Mouse (Mus musculus): ENCODE measurements around the gene Kdsr. TPM values are rescaled to one million over a fixed set of nuclear protein-coding genes. Genes with fewer than 3 reads are reported as not detected.

Kdsr gene
- polyA plus RNA-seq (2015; fragmentation: Illumina TruSeq; extraction: RNeasy Lipid Tissue Mini Kit (QIAGEN cat#74804); ENCODE audit: low read depth, low replicate concordance), result 14.3 TPM

DNA sequence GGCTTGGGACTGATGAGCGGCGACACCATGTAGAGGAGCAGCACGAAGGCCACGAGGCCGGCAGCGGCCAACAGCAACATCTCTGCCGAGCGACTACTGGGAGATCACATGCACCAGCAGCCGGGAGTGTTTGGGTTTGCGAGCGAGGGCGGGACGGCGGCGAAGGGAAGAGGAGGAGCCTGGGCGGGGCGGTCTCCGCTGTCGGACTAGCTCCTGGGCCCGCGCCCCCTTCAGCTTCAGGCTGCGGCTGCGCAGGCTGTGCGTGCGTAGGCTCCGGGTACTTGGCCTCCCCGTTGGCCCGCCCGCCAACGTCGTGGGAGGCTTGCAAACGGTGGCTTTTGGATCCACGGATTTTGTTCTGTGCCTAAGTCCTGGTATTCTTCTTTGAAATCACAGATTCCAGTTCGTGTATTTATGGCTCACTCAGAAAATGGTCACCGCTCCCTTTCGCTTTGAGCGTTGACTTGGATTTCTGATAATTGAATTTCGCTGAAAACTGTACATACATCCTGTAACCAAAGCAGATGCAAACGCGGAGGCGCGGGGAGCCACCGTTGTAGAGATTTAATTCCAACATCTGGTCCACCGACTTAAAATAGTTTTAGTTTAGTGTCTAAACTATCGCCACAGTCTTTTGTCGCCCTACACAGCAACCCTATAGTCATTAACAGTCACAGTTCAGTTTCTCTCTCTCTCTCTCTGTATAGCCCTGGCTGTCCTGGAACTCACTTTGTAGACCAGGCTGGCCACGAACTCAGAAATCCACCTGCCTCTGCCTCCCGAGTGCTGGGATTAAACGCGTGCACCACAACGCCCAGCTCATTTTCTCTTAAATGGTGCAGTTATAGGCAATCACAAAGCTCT is at the start of gene Kdsr:
Gene Kdsr, minus strand, starts transcription at position 156 of the 864 bp plus-strand sequence.

DNA sequence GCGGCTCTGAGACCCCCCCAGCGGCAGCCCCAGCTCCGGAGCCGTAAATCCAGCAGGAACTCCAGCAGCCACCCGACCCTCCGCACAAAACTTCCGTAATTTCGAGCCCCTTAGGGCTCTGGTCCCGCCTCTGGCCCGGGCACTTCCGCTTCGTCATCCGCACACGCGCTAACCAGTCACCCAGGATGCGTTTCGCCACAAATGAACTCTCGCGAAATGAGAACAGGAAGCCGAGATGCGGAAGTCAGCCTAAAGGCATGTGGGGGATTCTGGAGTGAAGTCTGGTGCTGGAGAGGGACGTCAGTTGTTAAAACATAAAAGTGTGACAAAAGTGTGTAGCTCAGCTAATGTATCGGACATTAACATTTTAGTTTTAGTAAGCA is 37.0 kb upstream of the Kdsr start, which contains the start of gene Vps4b:
Gene Vps4b, minus strand, starts transcription at position 187 of the 383 bp plus-strand sequence.

DNA sequence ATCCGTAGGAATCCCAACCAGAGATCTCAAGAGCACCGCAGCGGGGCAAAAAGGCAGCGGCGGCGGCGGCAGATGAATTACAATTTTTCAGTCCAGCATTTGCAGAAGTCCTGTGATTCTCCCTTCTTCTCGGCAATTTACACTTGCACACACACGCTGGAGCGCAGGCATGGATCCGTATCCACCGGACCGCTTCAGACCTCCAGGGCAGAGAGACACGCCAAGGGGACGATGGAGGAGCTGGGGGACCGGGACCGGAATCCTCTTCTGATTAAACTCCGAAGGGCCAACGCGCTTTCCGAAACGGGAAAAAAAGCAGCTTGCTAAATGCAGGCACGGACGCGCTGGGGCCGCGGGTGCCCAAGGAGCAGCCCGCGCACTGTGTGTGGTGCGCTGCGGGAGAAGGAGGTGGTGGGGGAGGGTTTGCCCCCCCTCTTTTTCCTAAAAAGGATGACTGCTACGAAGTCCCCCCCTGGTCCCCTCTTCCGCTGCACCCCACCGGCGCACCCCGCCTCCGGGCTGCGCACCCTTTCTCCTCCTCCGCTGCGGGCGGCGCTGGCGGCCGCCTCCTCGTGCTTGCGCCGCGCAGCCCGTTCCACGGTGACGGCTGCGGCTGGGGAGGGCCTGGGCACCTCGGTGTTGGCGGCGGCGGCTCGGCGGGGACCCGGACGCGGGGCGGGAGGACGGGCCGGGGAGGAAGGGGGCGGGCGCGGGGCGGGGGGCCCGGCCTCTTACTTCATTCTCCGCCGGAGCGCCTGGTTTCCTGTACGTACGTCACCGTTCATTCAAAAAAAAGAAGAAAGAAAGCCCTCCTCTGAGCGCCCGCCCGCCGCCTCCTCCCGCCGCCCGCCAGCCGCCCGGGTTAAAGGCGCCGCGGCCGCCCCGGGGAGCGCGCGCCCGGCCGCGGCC is 45.7 kb downstream of the Kdsr start, which contains the start of gene Bcl2:
Gene Bcl2, minus strand, starts transcription at position 654 of the 909 bp plus-strand sequence.

Other genes with a start within 250 kb of the Kdsr start
- 10.0 TPM for gene Bcl2, start 45.5 kb downstream of the Kdsr start, polyA plus RNA-seq (2015; fragmentation: Illumina TruSeq; extraction: RNeasy Lipid Tissue Mini Kit (QIAGEN cat#74804); ENCODE audit: low read depth, low replicate concordance)
- 38.4 TPM for gene Vps4b, start 37.0 kb upstream of the Kdsr start, polyA plus RNA-seq (2015; fragmentation: Illumina TruSeq; extraction: RNeasy Lipid Tissue Mini Kit (QIAGEN cat#74804); ENCODE audit: low read depth, low replicate concordance)
- not detected for gene Serpinb5, start 101.4 kb upstream of the Kdsr start, polyA plus RNA-seq (2015; fragmentation: Illumina TruSeq; extraction: RNeasy Lipid Tissue Mini Kit (QIAGEN cat#74804); ENCODE audit: low read depth, low replicate concordance)
- not detected for gene Serpinb12, start 174.7 kb upstream of the Kdsr start, polyA plus RNA-seq (2015; fragmentation: Illumina TruSeq; extraction: RNeasy Lipid Tissue Mini Kit (QIAGEN cat#74804); ENCODE audit: low read depth, low replicate concordance)
- not detected for gene Serpinb13, start 221.3 kb upstream of the Kdsr start, polyA plus RNA-seq (2015; fragmentation: Illumina TruSeq; extraction: RNeasy Lipid Tissue Mini Kit (QIAGEN cat#74804); ENCODE audit: low read depth, low replicate concordance)